Mouse (Mus musculus): Measurements from ENCODE around the gene Myo5c. TPM values are rescaled to one million over a fixed set of nuclear protein-coding genes. Genes with fewer than 3 reads are reported as not detected.

The Myo5c gene
- total and polyA plus RNA-seq, 3 experiments = 3.8 to 5.2 (median 4.4) TPM

GRCm38 (mm10) chr9:75285363-75285762 is 53.5 kb downstream of the Myo5c start:
- Histone ChIP-seq H3K79me2 (replicated peaks; ENCODE audit: control insufficient read depth, extremely low read depth, insufficient read depth, poor library complexity, severe bottlenecking) (no peaks in the 10 kb centered on the region), H3K9ac (ENCODE audit: insufficient read depth, low read depth) (no peak overlapping the region), H3K4me2 (ENCODE audit: insufficient read depth, low read depth, poor library complexity, severe bottlenecking) (no peak overlapping the region), H3K27ac (ENCODE audit: insufficient read depth, low read depth) (no peak overlapping the region), H3K36me3 (replicated peaks in 1 of 2; ENCODE audit: control insufficient read depth in 1 of 2, insufficient read depth in 1 of 2, low read length in 1 of 2) (peaks cover 2 to 34% of the 10 kb centered on the region in 2 experiments), H3K4me1 (ENCODE audit: control insufficient read depth in 1 of 2, insufficient read depth in 2 of 2) (peaks cover 8 to 47% of the 10 kb centered on the region in 2 experiments), H3K4me3 (replicated peaks in 1 of 3; ENCODE audit: low read depth in 2 of 3, low read length in 2 of 3, poor library complexity in 1 of 3) (no peak overlapping the region), H3K9me3 (replicated peaks; ENCODE audit: low read length) (no peaks in the 10 kb centered on the region), H3K27me3 (replicated peaks) (no peaks in the 10 kb centered on the region)
- in situ Hi-C loops (cut with MboI; ENCODE audit: low pct_ligation_motif_present, low pct_unique_long_range_greater_than_20kb, low sequenced_read_pairs) = loop anchor here (10.0 kb wide), 1 partner anchor 231 kb away; no protein-coding TSS in a partner anchor
- no peak for DNase-seq (ENCODE audit: extremely low read depth)
- dilution Hi-C loops (cut with MboI; ENCODE audit: extremely low pct_ligation_motif_present, extremely low pct_unique_long_range_greater_than_20kb, low sequenced_read_pairs) = no loop called here
- peak in 1 of 2 experiments; percentile 36; a peak in 2 of 4 replicates for TF ChIP-seq CTCF (conservative IDR thresholded peaks at IDR 0.05 in 1 of 2, IDR thresholded peaks at IDR 0.05 in 1 of 2; ENCODE audit: low read depth in 2 of 2, low read length in 2 of 2)
- TF ChIP-seq UBTF (IDR thresholded peaks at IDR 0.05; ENCODE audit: low read depth, low read length) = no peak

- H3K27me3 ChIP-seq (replicated peaks) = no peaks in the 10 kb centered on the region
- H3K36me3 ChIP-seq (replicated peaks in 1 of 2; ENCODE audit: control insufficient read depth in 1 of 2, insufficient read depth in 1 of 2, low read length in 1 of 2) = peaks cover 2 to 47% of the 10 kb centered on the region in 2 experiments
- no peak overlapping the region for H3K4me3 ChIP-seq (replicated peaks in 1 of 3; ENCODE audit: low read depth in 2 of 3, low read length in 2 of 3, poor library complexity in 1 of 3)
- no peak overlapping the region for H3K4me2 ChIP-seq (ENCODE audit: insufficient read depth, low read depth, poor library complexity, severe bottlenecking)
- peaks cover 3 to 37% of the 10 kb centered on the region in 2 experiments for H3K4me1 ChIP-seq (ENCODE audit: control insufficient read depth in 1 of 2, insufficient read depth in 2 of 2)
- in situ Hi-C loops (cut with MboI; ENCODE audit: low pct_ligation_motif_present, low pct_unique_long_range_greater_than_20kb, low sequenced_read_pairs) (loop anchor here (10.0 kb wide), 1 partner anchor 233 kb away; no protein-coding TSS in a partner anchor), dilution Hi-C loops (cut with MboI; ENCODE audit: extremely low pct_ligation_motif_present, extremely low pct_unique_long_range_greater_than_20kb, low sequenced_read_pairs) (no loop called here)
- no peak for TF ChIP-seq USF1 (IDR thresholded peaks at IDR 0.05; ENCODE audit: low read depth, low read length)
- TF ChIP-seq ZC3H11A (IDR thresholded peaks at IDR 0.05; ENCODE audit: low read depth, low read length) = no peak
- no peak for TF ChIP-seq E2F4 (IDR thresholded peaks at IDR 0.05; ENCODE audit: insufficient replicate concordance, low read depth, low read length)
- no peak for TF ChIP-seq IRF4 (IDR thresholded peaks at IDR 0.05; ENCODE audit: low read depth, low read length)
- H3K79me2 ChIP-seq (replicated peaks; ENCODE audit: control insufficient read depth, extremely low read depth, insufficient read depth, poor library complexity, severe bottlenecking) = no peaks in the 10 kb centered on the region
- H3K9me3 ChIP-seq (replicated peaks; ENCODE audit: low read length) = no peaks in the 10 kb centered on the region
- H3K27ac ChIP-seq (ENCODE audit: insufficient read depth, low read depth) = no peak overlapping the region
- H3K9ac ChIP-seq (ENCODE audit: insufficient read depth, low read depth) = no peak overlapping the region
- no peak for DNase-seq (ENCODE audit: extremely low read depth)
Measured at GRCm38 (mm10) chr9:75287636-75288035, 55.8 kb downstream of the Myo5c start.

- peak; percentile 40 for DNase-seq (ENCODE audit: extremely low read depth)
- H3K36me3 ChIP-seq (replicated peaks in 1 of 2; ENCODE audit: control insufficient read depth in 1 of 2, insufficient read depth in 1 of 2, low read length in 1 of 2) = peaks cover under 1 to 38% of the 10 kb centered on the region in 2 experiments
- in situ Hi-C loops (cut with MboI; ENCODE audit: low pct_ligation_motif_present, low pct_unique_long_range_greater_than_20kb, low sequenced_read_pairs) (loop anchor here (10.0 kb wide), 1 partner anchor 235 kb away; no protein-coding TSS in a partner anchor), dilution Hi-C loops (cut with MboI; ENCODE audit: extremely low pct_ligation_motif_present, extremely low pct_unique_long_range_greater_than_20kb, low sequenced_read_pairs) (no loop called here)
- no peaks in the 10 kb centered on the region for H3K79me2 ChIP-seq (replicated peaks; ENCODE audit: control insufficient read depth, extremely low read depth, insufficient read depth, poor library complexity, severe bottlenecking)
- peaks cover 3 to 37% of the 10 kb centered on the region in 2 experiments for H3K4me1 ChIP-seq (ENCODE audit: control insufficient read depth in 1 of 2, insufficient read depth in 2 of 2)
- H3K4me2 ChIP-seq (ENCODE audit: insufficient read depth, low read depth, poor library complexity, severe bottlenecking) = no peak overlapping the region
- H3K9ac ChIP-seq (ENCODE audit: insufficient read depth, low read depth) = no peak overlapping the region
- no peak overlapping the region for H3K4me3 ChIP-seq (replicated peaks in 1 of 3; ENCODE audit: low read depth in 2 of 3, low read length in 2 of 3, poor library complexity in 1 of 3)
- no peaks in the 10 kb centered on the region for H3K9me3 ChIP-seq (replicated peaks; ENCODE audit: low read length)
- TF ChIP-seq NELFE (IDR thresholded peaks at IDR 0.05; ENCODE audit: low read depth, low read length) (no peak), MAZ (IDR thresholded peaks at IDR 0.05; ENCODE audit: low read depth, low read length) (no peak), POLR2AphosphoS2 (IDR thresholded peaks at IDR 0.05; ENCODE audit: low read depth, low read length) (no peak), EP300 (IDR thresholded peaks at IDR 0.05; ENCODE audit: low read length) (no peak), CTCF (conservative IDR thresholded peaks at IDR 0.05 in 1 of 2, IDR thresholded peaks at IDR 0.05 in 1 of 2; ENCODE audit: low read depth in 2 of 2, low read length in 2 of 2) (peak; percentile 49 to 62), ELF1 (IDR thresholded peaks at IDR 0.05; ENCODE audit: low read depth, low read length) (no peak), ZNF384 (IDR thresholded peaks at IDR 0.05; ENCODE audit: low read depth, low read length) (no peak), SMC3 (IDR thresholded peaks at IDR 0.05; ENCODE audit: low read depth, low read length) (peak; percentile 32), MEF2A (IDR thresholded peaks at IDR 0.05; ENCODE audit: borderline replicate concordance, low read depth, low read length) (no peak), IRF4 (IDR thresholded peaks at IDR 0.05; ENCODE audit: low read depth, low read length) (no peak), MAX (IDR thresholded peaks at IDR 0.05; ENCODE audit: low read length) (no peak), MXI1 (IDR thresholded peaks at IDR 0.05; ENCODE audit: low read depth, low read length) (no peak), HCFC1 (IDR thresholded peaks at IDR 0.05; ENCODE audit: low read depth, low read length) (no peak), GABPA (IDR thresholded peaks at IDR 0.05; ENCODE audit: insufficient replicate concordance, low read depth, low read length) (no peak)
- no peaks in the 10 kb centered on the region for H3K27me3 ChIP-seq (replicated peaks)
- H3K27ac ChIP-seq (ENCODE audit: insufficient read depth, low read depth) = no peak overlapping the region
Measured at GRCm38 (mm10) chr9:75289545-75289944, 57.7 kb downstream of the Myo5c start.

Data from CH12.LX (cell line).